Mouse (Mus musculus) testis, adult 2 months (tissue): ENCODE data around the gene Gm6592. TPM values are rescaled to one million over a fixed set of nuclear protein-coding genes. Genes with fewer than 3 reads are reported as not detected.
"Not testable (repeated sequence)": the region's sequence is repeated elsewhere in the genome, so short reads cannot be mapped to it uniquely, and the experiment has no call there.

ENCODE experiments used
- H3K27ac ChIP-seq: fragments of 200-500 bp; 2 replicates; pipeline ENCODE4 v1.5.1; 2012; ENCODE audit warnings: low read depth, low read length; ENCODE audit not compliant: control insufficient read depth, insufficient read depth
- H3K27me3 ChIP-seq: fragments of 200-500 bp; 2 replicates; pipeline ENCODE4 v1.6.1; 2012; ENCODE audit warnings: mild to moderate bottlenecking, low read length, moderate library complexity; ENCODE audit not compliant: control insufficient read depth, insufficient read depth
- H3K36me3 ChIP-seq: fragments of 200-500 bp; 2 replicates; pipeline ENCODE4 v1.6.1; 2012; ENCODE audit warnings: mild to moderate bottlenecking, low read length; ENCODE audit not compliant: control insufficient read depth, insufficient read depth
- H3K4me1 ChIP-seq: fragments of 200-500 bp; 2 replicates; pipeline ENCODE4 v1.6.1; 2012; ENCODE audit warnings: low read length; ENCODE audit not compliant: control insufficient read depth, insufficient read depth
- H3K4me3 ChIP-seq: fragments of 200-500 bp; 2 replicates; pipeline ENCODE4 v1.5.1; 2012; ENCODE audit warnings: low read depth, mild to moderate bottlenecking, low read length, moderate library complexity, mixed read lengths; ENCODE audit not compliant: control insufficient read depth
- CTCF ChIP-seq: fragments of 200-500 bp; IDR thresholded peaks from 2 replicates; pipeline ENCODE4 v1.5.1; 2012; ENCODE audit warnings: low read depth, mild to moderate bottlenecking, inconsistent platforms, low read length, moderate library complexity; ENCODE audit not compliant: control insufficient read depth, insufficient read depth, insufficient replicate concordance
- POLR2A ChIP-seq: fragments of 200-500 bp; IDR thresholded peaks from 2 replicates; pipeline ENCODE4 v1.6.1; 2012; ENCODE audit warnings: low read depth, mild to moderate bottlenecking, inconsistent platforms, low read length, moderate library complexity; ENCODE audit not compliant: control insufficient read depth
- polyA plus RNA-seq: library from polyadenylated mRNA; depleted of rRNA; stranded (reverse); fragments of >200 nt; gene quantifications from 2 replicates; pipeline ENCODE4 v1.2.3, GENCODE M21; 2012; rRNA removed

The Gm6592 gene
- not detected in 2 replicates for polyA plus RNA-seq

- Histone ChIP-seq H3K4me3 (no peak within 1 kb of the TSS), H3K36me3 (no peaks in the 10 kb centered on the region), H3K27me3 (no peaks in the 10 kb centered on the region), H3K4me1 (no peaks in the 10 kb centered on the region), H3K27ac (no peak within 1 kb of the TSS)
- no peak for TF ChIP-seq CTCF
- TF ChIP-seq POLR2A = no peak
Measured at GRCm38 (mm10) chrX:8843694-8844093, at the start of gene Gm6592. Gm6592 (plus strand) TSS chrX:8843994.

- H3K27ac ChIP-seq, H3K4me3 ChIP-seq, H3K4me1 ChIP-seq, H3K27me3 ChIP-seq, H3K36me3 ChIP-seq: not testable (repeated sequence)
Measured at GRCm38 (mm10) chrX:8803391-8803790, 40.4 kb upstream of the Gm6592 start, which contains the start of gene Ssxb5. Ssxb5 (plus strand) TSS chrX:8803691.

- no peak overlapping the region for H3K4me3 ChIP-seq
- no peaks in the 10 kb centered on the region for H3K4me1 ChIP-seq
- TF ChIP-seq CTCF (no peak; the same call in 1 of the 2 replicates), POLR2A (no peak)
- no peaks in the 10 kb centered on the region for H3K27me3 ChIP-seq
- H3K36me3 ChIP-seq = no peaks in the 10 kb centered on the region
- no peak overlapping the region for H3K27ac ChIP-seq
Measured at GRCm38 (mm10) chrX:8832043-8832442, 11.8 kb upstream of the Gm6592 start.

- Histone ChIP-seq H3K36me3 (no peaks in the 10 kb centered on the region), H3K27me3 (no peaks in the 10 kb centered on the region), H3K4me1 (no peaks in the 10 kb centered on the region), H3K27ac (no peak overlapping the region), H3K4me3 (no peak overlapping the region)
- TF ChIP-seq CTCF = no peak
- no peak for TF ChIP-seq POLR2A
Measured at GRCm38 (mm10) chrX:8852486-8852885, 8.7 kb downstream of the Gm6592 start.

- not testable (repeated sequence) for H3K36me3 ChIP-seq, H3K4me3 ChIP-seq, H3K4me1 ChIP-seq, H3K27ac ChIP-seq, H3K27me3 ChIP-seq
Measured at GRCm38 (mm10) chrX:8864331-8864730, 20.5 kb downstream of the Gm6592 start.

- H3K27ac ChIP-seq, H3K36me3 ChIP-seq, H3K4me3 ChIP-seq, H3K27me3 ChIP-seq, H3K4me1 ChIP-seq: not testable (repeated sequence)
Measured at GRCm38 (mm10) chrX:8873953-8874352, 30.2 kb downstream of the Gm6592 start, which contains the start of gene Gm5751. Gm5751 (plus strand) TSS chrX:8874253.

GRCm38 (mm10) chrX:8884336-8884735 lies 40.5 kb downstream of the Gm6592 start:
- Histone ChIP-seq H3K27me3 (no peaks in the 10 kb centered on the region), H3K4me1 (no peaks in the 10 kb centered on the region), H3K36me3 (no peaks in the 10 kb centered on the region), H3K27ac (no peak overlapping the region), H3K4me3 (no peak overlapping the region)
- TF ChIP-seq POLR2A = no peak
- TF ChIP-seq CTCF = no peak

- no peak overlapping the region for H3K27ac ChIP-seq
- H3K4me1 ChIP-seq = no peaks in the 10 kb centered on the region
- no peaks in the 10 kb centered on the region for H3K36me3 ChIP-seq
- H3K27me3 ChIP-seq = no peaks in the 10 kb centered on the region
- peak overlapping the region; percentile 81; the same call in 1 of the 2 replicates for H3K4me3 ChIP-seq
- TF ChIP-seq POLR2A (no peak), CTCF (no peak)
Measured at GRCm38 (mm10) chrX:8891975-8892342, 48.2 kb downstream of the Gm6592 start.
